Mouse (Mus musculus) ovary, postnatal 14 days (tissue): ENCODE measurements around the gene Ptprt.

Source experiments
- DNase-seq: peaks from one replicate; pipeline ENCODE4 v3.0.0; 2022; ENCODE audit warnings: low spot score

Ptprt gene

GRCm38 (mm10) chr2:161661912-161662311 is 999.0 kb downstream of the Ptprt start:
- no peak for DNase-seq

GRCm38 (mm10) chr2:161660827-161661226 is 1000.1 kb downstream of the Ptprt start:
- DNase-seq = no peak

GRCm38 (mm10) chr2:161657046-161657445 is 1003.9 kb downstream of the Ptprt start:
- DNase-seq = no peak

- no peak for DNase-seq
Observed at GRCm38 (mm10) chr2:161656632-161657031, 1004.3 kb downstream of the Ptprt start.

GRCm38 (mm10) chr2:161640805-161641204 is 1020.1 kb downstream of the Ptprt start:
- no peak for DNase-seq

GRCm38 (mm10) chr2:161634084-161634483 is 1026.9 kb downstream of the Ptprt start:
- no peak for DNase-seq

- DNase-seq = no peak
Observed at GRCm38 (mm10) chr2:161625896-161626295, 1035.1 kb downstream of the Ptprt start.

GRCm38 (mm10) chr2:161608401-161608800 is 1052.5 kb downstream of the Ptprt start:
- DNase-seq = no peak

- no peak for DNase-seq
Observed at GRCm38 (mm10) chr2:161607372-161607771, 1053.6 kb downstream of the Ptprt start.

- DNase-seq = no peak
Observed at GRCm38 (mm10) chr2:161600206-161600808, 1060.6 kb downstream of the Ptprt start.

GRCm38 (mm10) chr2:161593391-161594152 is 1067.4 kb downstream of the Ptprt start:
- no peak for DNase-seq

- DNase-seq = no peak
Observed at GRCm38 (mm10) chr2:161574401-161574800, 1086.5 kb downstream of the Ptprt start.

GRCm38 (mm10) chr2:161572201-161572600 is 1088.7 kb downstream of the Ptprt start:
- DNase-seq = no peak

GRCm38 (mm10) chr2:161570236-161570995 is 1090.5 kb downstream of the Ptprt start:
- peak; percentile 4 for DNase-seq

- no peak for DNase-seq
Observed at GRCm38 (mm10) chr2:161561502-161561901, 1099.4 kb downstream of the Ptprt start.

GRCm38 (mm10) chr2:161557874-161558273 is 1103.1 kb downstream of the Ptprt start:
- DNase-seq = no peak

- no peak for DNase-seq
Observed at GRCm38 (mm10) chr2:161553651-161554050, 1107.3 kb downstream of the Ptprt start.

GRCm38 (mm10) chr2:161552011-161552410 is 1108.9 kb downstream of the Ptprt start:
- no peak for DNase-seq

- no peak for DNase-seq
Observed at GRCm38 (mm10) chr2:161549577-161549976, 1111.4 kb downstream of the Ptprt start.

GRCm38 (mm10) chr2:161547318-161547717 is 1113.6 kb downstream of the Ptprt start:
- no peak for DNase-seq

- no peak for DNase-seq
Observed at GRCm38 (mm10) chr2:161545406-161545805, 1115.5 kb downstream of the Ptprt start.

GRCm38 (mm10) chr2:161534151-161534550 is 1126.8 kb downstream of the Ptprt start:
- no peak for DNase-seq

- DNase-seq = no peak
Observed at GRCm38 (mm10) chr2:161527192-161527591, 1133.8 kb downstream of the Ptprt start.
